Mouse (Mus musculus) right cerebral cortex, postnatal 4 days (tissue): ENCODE measurements at regions not wholly inside any gene's neighbourhood (a gene's known extent, or its start where the extent isn't known, plus 50 kb on each side); places are given as distances from the start of the nearest gene placed in this dataset.
A peak's percentile ranks its signal among the peaks of the same experiment; 100 is the strongest.
"Not testable (repeated sequence)": the region's sequence is repeated elsewhere in the genome, so short reads cannot be mapped to it uniquely, and the experiment has no call there.

Experiments
- DNase-seq: peaks from one replicate; pipeline ENCODE4 v3.0.0-alpha.2; 2022

GRCm38 (mm10) chr17:27317576-27318277 is 113.5 kb upstream of the Lemd2 start:
- DNase-seq = peak; percentile 75

DNA sequence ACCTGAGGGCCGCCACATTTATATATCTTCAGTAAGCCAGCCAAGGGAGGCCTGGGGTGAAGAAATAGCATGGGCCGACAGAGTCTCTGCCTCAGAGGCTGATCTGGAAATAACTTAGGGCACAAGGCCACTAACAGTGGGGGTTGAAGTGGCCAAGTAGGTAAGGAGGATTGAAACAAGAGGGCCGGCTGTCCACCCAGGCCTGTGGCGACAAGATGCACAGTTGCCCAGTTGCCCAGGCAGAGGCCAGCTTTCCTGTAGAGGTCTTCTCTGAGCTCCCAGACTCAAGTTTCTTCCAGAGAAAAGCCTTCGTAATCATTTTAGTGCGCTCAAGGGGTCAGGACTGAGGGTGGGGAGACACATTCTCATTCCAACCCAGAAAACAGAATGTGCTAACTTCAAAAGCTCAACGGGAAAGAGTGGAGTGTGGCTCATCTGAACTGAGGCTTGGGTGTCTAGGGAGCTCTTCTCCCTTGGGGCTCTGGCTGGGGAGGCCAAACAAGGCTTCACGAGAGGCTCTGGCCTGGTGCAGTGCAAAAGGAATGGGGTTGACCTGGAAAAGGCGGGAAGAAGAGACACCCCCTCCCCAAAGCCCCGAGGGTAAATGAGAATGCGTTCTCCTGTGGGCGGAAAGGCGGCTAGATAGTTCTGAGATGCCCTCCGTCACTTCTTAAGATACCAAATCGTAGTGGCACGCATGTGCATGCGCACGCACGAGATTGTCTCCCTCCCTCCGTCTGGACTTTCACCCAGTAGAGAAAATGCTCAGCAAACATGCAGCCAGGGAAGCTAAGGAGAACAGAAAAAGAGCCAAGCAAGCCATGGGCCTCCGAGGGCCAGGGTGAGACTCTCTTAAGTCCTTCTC is 112.7 kb upstream of the Lemd2 start:
- no peak for DNase-seq

DNA sequence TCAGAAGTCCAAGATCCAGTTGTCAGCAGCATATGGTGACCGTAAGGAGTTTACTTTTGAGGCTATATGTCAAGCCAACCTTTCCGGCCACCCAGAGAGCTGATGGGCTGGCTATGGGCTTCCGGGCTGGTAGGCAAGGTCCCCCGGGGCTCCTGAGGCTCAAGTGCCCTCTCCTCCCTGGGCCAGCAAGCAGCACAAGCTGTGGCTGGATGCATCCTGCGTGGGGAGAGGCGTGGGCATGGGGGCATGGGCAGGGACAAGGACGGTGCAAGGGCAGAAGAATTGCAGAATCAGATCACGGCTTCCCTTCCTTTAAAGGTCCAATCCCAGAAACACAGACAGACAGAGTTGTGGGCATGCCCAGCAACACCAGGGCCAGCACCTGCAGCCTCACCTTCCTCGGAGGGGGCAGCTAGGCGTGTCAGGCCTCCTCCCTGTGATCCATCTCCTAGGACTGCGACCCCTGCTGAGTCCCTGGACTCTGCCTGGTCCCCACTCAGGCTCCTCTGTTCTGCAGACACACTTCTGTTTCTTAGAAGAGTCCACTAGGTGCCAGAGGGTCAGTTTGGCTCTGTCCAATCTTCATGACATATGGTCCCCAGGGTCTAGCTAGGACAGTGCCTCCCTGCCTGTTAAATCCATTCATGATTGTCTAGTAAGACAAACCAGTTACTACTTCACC is 111.8 kb upstream of the Lemd2 start:
- DNase-seq = no peak

GRCm38 (mm10) chr17:27315428-27315827 is 111.2 kb upstream of the Lemd2 start:
- DNase-seq = no peak

DNA sequence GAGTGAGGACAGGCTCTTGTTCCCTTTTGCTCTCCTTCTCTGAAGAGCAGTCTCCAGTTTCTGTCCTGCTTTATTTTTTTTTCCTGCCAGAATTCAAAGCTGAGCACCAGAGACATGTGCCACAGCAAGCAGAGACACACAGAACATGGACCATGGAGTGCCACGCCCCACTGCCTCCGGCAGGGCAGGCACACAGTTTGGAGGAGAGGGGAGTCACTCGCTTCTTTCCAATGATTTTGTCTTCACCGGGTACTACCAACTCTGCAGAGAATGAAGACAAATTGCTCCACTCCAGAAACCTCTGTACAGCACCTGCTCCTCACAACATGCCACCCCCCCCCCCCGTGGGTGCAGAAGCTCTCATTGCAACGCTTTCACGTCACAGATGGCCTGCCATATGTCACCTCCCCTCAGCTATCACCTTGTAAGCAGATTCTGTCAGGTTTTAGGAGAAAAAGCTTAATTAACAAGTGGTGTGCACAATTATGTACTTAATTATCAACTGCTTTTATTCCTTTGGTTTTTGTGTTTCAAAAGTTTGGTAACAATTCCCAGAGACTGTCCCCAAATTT is 110.6 kb upstream of the Lemd2 start:
- no peak for DNase-seq

- no peak for DNase-seq
Measured at GRCm38 (mm10) chr17:27308933-27309332, 104.7 kb upstream of the Lemd2 start.

DNA sequence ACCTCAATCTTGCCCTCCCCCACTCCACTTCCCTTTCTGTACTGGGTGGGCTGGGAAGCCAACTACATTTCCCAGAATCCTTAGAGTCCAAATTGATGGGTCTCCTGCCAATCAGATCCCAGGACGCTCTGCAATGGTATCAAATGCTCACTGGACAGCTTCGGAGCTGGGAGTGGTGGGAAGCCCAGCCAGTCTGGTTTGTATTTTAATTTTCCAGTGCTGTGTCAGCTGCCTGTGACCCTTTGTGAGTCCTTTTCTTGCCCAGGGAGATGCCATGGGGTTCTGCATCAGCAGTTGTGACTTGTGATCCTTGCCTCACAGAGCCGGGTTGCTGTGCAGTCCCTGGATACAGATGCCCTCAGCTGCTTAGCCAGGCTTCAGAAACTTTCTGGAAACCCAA is 100.6 kb upstream of the Lemd2 start:
- no peak for DNase-seq

GRCm38 (mm10) chr17:27303633-27304479 is 99.6 kb upstream of the Lemd2 start:
- DNase-seq = no peak

DNA sequence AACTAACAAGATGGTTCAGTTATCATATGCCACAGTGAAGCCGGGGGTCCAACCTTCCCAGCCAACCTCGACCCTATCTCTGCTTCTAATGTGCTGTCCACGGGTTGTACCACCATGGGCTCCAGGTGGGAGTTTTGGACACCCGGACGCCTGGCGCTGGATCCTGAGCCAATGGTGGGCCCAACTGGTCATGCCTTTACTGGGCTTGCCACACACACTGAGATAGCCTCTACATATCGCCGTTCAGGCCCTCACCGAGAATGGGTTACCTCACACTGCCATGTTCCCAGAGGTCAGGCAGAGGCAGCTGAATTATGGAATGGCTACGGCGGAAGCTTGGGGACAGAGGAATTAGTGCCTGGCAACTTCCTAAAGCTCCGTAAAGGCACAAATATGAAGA is 98.8 kb upstream of the Lemd2 start:
- no peak for DNase-seq

DNA sequence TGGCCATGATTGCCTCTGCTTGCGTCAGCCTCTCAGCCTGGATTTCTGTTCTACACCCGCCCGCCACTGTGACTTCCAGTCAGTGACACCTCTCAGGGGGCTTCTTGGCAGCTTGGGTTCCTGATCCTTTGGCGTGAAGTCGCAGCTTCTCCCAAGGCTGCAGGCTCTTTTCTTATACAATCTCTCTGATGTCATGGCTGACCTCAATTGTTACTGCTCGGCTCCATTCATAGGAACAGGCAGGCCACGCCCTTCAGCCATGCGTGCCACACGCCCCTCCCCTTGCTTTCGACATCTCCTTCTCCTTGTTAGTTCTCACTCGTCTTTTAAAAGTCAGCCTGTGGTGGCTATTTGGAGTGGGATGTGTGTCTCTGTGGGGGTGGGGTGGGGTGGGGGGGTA is 97.1 kb upstream of the Lemd2 start:
- DNase-seq = no peak

DNA sequence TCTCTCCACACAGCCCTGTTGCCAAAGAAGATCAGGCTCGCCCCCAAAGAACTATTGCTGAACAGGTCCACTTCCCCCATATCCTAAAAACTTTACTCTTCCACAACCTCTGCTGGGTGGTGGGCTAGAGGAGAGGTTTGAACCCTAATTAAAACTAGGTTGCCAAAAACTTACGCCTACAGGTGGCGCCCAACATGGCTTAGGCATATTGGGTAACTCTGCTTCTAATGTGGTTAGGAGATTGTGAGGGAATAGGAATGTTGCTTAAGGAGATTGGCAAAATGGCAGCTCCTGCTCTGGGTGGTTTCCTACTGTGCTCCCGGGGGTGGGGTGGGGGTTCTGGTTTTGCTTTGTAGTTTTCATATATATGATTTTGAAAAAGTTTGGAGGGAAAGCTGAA is 95.0 kb upstream of the Lemd2 start:
- no peak for DNase-seq

DNA sequence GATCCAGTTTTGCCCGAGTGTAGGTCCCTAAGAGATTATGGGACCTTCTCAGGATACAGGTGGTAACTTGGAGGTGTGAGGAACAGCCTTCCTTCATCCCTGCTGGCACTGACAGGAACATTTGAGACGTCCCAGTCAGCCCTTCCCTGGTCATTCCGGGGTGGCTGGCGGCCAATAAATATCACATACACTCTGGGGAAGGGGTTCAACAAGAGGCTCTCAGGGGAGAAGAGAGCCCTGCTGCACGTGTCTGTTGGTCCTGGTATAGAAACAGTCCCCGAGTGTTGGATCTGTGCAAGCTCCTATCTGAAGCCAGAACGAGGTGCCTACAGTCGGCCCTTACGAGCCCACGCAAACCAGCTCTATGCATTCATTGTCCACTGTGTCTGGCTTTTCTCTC is 94.1 kb upstream of the Lemd2 start:
- DNase-seq = peak; percentile 6

- peak; percentile 11 for DNase-seq
Measured at GRCm38 (mm10) chr17:27296156-27296555, 91.9 kb upstream of the Lemd2 start.

- no peak for DNase-seq
Measured at GRCm38 (mm10) chr17:27294208-27294604, 89.9 kb upstream of the Lemd2 start.

- peak; percentile 13 for DNase-seq
Measured at GRCm38 (mm10) chr17:27293586-27294207, 89.4 kb upstream of the Lemd2 start.

DNA sequence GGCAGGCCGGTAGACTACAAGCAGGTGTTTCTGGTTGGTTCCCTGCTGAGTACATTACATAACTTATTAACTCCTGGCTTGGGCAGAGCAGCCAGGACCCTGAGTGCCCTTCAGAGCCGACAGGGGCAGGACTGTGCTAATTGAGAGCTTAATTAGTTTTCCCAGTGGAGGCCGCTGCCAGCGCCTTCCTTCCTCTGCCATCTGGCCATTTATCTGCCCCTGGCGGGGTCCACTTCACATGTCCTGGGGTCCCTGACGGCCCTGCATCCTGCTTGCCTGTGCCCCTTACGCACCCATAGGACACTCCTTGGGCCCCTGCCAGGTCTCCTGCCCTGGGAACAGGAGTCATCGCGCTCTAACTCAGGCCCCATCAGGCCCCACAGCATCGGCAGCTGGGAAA is 87.4 kb upstream of the Lemd2 start:
- DNase-seq = peak; percentile 25

DNA sequence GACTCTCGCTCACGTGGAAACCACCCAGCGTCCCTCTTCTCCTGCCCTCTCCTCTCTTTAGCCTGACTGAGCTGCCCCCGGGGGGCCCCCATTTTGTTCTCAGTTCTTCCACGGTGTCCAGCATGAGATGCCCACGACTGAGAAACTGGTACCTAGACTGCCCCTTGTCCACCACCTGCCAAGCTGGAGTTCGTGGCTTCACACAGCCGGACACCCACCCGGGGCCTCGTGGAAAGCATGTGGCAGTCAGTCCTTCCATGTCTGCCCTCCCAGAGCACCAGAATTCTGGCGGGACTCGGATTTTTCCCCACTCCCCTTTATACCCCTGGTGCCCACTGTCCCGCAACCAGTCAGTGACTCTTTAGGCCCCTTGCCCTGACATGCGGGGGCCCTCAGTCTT is 86.9 kb upstream of the Lemd2 start:
- peak; percentile 4 for DNase-seq

DNA sequence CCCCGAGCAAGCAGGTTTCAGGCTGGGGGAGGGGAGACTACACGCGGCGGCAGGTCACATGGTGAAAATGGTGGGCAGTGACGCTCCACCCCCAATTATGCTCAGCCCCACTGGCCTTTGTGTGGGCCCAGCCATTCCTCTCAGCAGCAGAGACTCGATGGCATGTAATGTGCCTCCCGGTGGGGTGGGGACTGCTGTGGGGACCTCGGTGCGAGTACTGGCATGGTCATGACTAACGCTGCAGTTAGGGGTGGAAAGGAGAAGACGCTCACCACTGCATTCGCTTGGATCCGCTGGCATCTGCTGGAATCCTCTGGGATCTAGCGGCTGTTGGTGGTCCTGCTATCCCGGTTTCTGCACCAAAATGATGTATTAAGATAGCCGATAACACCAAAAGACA is 86.0 kb upstream of the Lemd2 start:
- DNase-seq = peak; percentile 1

DNA sequence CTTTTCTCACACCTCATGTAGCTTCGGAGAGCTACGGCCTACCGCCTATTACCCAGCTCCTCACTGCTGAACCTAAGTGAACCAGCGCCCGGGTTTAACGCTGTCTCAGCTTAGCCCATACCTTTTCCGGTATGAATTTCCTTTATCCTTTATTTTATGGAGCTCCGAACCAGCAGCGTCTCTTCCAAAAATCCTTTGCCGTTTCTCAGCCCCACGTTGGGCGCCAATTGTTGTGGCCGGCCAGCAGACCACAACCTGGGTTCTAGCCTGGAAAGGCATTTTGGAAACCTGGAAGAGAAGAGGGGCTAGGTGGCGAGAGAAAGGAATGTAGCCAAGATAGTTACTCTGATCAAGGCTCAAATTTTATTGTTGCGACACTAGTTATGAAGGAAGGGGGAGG is 85.5 kb upstream of the Lemd2 start:
- not testable (repeated sequence) for DNase-seq

- not testable (repeated sequence) for DNase-seq
Measured at GRCm38 (mm10) chr17:27287986-27288385, 83.7 kb upstream of the Lemd2 start.

DNA sequence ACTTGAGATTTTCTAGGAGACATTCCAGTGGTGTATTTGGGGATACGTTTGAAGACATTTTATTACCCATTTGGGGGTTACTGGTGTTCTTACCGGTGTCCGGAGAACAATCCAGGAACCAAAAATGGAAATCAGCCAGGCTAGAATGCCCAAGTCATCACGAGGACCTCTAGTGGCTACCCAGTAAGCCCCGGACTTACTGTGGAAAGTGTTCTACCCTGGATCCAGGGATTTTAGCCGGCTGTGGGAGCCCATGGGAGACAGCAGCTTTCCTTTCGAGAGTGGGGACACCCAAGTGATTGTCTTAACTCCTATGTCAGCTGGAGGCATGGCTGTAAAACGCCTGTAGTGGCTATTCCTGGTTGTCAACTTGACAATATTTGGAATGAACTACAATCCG is 77.0 kb upstream of the Lemd2 start:
- DNase-seq = no peak
